Mouse (Mus musculus) kidney, adult 9 months (tissue): ENCODE results near the gene Coch.
"Not testable (repeated sequence)": the region's sequence is repeated elsewhere in the genome, so short reads cannot be mapped to it uniquely, and the experiment has no call there.

Source experiments
- DNase-seq: peaks from one replicate; pipeline ENCODE4 v3.0.0; 2022

The Coch gene

GRCm38 (mm10) chr12:51649401-51649800, 56.3 kb downstream of the Coch start:
- DNase-seq: not testable (repeated sequence)
